Mouse (Mus musculus) regulatory T cell (primary cell): Measurements from ENCODE around the gene Lysmd3.
"Not testable (repeated sequence)": the region's sequence is repeated elsewhere in the genome, so short reads cannot be mapped to it uniquely, and the experiment has no call there.

ENCODE experiments used
- in situ Hi-C: fragments of 300-600 bp; cut with MboI, MseI; formaldehyde crosslinking; loops from one replicate; pipeline ENCODE4 v1.15.1; 2025; ENCODE audit warnings: high pct_unique_total_duplicates

Lysmd3 gene

DNA sequence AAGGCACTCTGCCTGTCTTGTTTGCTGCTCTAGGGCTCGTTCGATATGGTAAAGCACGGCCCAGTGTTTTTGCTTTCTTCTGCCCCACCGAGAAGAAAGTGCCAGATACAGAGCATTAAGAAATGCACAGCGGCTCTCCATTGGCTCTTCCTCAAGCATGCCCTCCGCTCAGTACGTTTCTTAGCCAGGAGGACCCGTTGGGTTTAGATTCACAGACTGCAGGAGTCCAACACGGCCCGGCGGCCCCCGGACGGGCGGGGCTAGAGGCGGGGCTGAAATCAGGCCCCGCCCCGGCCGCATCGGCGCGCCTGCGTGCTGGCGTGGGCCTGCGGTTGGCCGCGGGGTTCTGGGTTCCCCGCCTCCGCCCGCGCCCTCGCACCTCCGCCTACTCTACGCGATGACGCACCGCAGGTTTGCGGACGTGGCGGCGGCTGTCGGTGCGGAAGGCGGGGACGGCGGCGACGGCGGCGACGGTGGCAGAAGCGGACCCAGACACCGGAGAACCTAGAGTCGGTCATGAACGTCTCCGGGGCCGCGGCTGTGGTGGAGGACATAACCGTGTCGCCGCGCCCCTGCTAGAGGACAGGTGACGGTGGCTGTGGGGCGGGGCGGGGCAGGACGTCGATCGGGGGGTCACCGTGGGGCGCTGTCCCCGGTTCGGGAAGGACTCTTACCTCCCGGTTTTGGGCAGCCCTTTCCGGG is at the start of gene Lysmd3:
Gene Lysmd3, plus strand, starts transcription at position 313 of the 702 bp plus-strand sequence.
- in situ Hi-C loops = no loop called here

- in situ Hi-C loops = no loop called here
These were observed 47.1 kb upstream of the Lysmd3 start for GRCm38 (mm10) chr13:81610349-81610748.

DNA sequence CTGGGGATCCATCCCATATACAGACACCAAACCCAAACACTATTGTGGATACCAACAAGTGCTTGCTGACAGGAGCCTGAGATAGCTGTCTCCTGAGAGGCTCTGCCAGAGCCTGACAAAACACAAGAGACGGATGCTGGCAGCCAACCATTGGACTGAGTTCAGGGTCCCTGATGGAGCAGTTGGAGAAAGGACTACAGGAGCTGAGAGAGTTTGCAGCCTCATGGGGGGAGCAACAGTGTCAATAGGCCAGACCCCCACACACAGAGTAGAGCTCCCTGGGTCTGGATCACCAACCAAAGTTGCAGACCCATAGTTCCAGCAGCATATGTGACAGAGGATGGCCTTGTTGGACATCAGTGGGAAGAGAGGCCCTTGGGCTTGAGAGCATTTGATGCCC is 29.6 kb upstream of the Lysmd3 start:
- in situ Hi-C loops = not testable (repeated sequence)

GRCm38 (mm10) chr13:81628631-81629190 is 28.8 kb upstream of the Lysmd3 start:
- in situ Hi-C loops = no loop called here

DNA sequence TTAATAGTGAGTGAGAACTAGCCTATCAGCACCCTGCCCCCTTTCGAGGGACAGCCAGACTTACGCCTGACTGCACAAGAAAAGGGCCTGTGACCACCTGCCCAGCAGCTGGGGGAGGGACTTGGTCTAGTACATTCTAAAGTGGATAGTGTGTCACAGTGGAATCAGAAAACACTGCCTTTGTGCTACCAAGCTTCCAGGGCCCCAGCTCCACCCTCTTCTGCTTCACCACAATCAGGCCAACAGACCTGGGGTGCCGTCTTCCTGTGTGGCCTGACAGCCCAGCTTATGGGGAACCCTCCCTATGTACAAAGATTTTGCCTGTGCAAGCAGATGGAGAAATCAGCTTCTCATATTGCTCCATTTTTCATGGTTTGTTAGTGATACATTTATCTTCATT is 28.1 kb upstream of the Lysmd3 start:
- in situ Hi-C loops = no loop called here

GRCm38 (mm10) chr13:81630566-81630965 is 26.9 kb upstream of the Lysmd3 start:
- in situ Hi-C loops = loop anchor here (5.0 kb wide), 1 partner anchor 193 kb away; no protein-coding TSS in a partner anchor

- in situ Hi-C loops = loop anchor here (5.0 kb wide), 1 partner anchor 196 kb away; no protein-coding TSS in a partner anchor
These were observed 24.6 kb upstream of the Lysmd3 start, which contains the start of gene Adgrv1 for GRCm38 (mm10) chr13:81632720-81633415. Gene Adgrv1, minus strand, starts transcription at chr13:81633154.

DNA sequence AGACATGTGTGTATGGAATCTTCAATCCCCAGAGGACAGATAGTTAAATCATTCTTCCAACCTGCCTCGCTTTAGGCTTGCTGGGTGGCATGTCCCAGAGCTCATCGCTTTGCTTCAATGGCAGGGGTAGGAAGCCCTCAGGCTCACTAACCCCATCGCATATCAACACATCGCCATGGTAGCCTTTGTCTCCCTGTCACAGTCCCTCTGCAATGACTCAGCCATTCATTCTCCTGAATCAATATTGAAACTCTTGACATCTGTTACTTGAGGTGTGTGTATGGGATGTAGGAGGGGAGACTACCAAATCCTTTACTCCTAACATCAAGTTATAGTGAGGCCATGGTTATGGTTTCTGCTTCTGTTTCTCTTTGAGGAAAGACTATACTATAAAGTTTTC is 17.8 kb upstream of the Lysmd3 start:
- in situ Hi-C loops = no loop called here

DNA sequence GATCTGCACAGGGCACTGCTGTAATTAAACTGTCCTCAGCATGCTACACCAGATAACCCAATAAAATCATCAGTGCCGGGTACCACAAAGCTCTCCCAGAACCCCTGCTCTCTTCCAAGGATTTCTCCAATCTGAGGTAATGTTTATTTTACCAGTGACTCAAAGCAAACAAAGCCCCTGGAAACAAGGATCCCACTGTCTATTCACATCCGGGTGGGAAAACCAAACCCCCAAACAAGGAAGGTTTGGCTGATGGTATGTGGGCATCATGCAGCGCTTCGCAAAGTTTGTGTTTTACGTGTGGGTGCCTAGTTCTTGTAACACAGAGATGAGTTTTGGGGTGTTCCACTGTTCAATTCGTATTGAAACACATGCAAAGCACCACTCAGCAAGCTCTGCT is 16.6 kb upstream of the Lysmd3 start:
- in situ Hi-C loops = no loop called here

DNA sequence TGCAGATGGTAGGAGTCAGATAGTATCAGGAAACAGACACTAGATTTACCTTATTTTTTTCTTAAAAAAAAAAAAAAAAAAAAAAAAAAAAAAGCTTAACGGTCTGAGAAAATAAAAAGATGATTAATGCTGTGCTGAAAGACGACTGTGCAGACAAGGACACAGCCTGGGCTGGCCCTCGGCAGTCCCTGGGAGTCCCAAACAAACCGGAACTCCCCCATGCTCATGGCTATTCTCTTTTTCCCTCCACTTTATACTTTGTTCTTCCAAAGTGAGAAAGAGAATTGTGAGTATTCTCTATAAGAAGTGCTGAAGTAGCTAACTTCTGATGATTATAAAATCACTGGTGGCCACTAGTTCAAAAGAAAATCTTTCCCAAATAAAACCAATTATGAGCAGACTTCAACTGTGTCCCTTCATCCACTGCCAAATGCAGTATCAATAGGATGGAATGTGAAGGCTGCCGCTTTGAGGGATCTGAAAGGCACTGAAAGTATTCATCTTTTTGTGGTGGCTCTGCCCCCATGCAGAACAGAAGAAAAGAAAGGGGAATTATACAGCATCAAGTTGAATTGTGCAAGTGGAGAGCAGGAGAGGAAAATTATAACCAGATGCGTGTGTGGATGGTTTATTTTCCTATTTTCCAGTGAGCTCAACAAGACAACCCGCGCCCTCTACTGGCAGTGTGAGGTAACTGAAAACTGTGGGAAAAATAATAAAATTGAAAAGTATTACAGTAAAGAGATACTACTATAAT is 16.0 kb upstream of the Lysmd3 start:
- in situ Hi-C loops = no loop called here

GRCm38 (mm10) chr13:81642491-81643149 is 14.8 kb upstream of the Lysmd3 start:
- in situ Hi-C loops = no loop called here

DNA sequence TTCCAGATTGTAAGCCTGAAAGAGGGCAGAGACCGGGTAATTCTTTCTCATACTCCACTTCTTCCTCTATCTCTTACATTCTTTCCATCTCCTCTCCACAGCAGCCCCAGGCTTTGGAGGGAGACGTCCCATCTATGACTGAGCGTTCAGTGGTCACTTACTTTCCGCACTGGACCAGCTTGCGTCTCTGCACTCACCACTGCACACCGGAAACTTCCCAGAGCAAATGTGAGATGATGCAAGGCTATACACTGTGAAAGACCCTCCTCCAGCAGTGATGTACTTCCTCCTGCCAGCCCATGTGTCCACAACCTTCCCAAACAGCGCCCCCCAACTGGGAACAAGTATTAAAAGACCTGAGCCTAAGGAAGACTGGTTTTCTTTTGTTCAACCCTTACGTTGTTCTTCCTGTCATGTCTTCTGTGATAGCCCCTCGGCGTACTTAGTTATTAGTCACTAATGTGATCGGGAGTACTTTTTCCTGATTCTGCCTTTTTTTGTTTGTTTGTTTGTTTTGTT is 13.4 kb upstream of the Lysmd3 start:
- in situ Hi-C loops = no loop called here

- in situ Hi-C loops = no loop called here
These were observed 11.1 kb upstream of the Lysmd3 start for GRCm38 (mm10) chr13:81646348-81646747.

DNA sequence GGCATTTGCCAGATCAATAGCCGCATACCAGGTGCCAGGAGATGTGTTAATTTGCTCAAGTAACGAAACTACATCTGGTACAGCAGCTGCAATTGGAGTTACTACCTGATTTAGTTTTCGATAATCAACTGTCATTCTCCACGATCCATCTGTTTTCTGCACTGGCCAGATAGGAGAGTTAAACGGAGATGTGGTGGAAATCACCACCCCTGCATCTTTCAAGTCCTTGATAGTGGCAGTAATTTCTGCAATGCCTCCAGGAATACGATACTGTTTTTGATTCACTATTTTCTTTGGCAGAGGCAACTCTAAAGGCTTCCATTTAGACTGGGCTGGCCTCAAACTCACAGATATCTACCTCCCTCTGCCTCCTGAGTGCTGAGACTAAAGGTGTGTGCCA is 7.1 kb upstream of the Lysmd3 start:
- in situ Hi-C loops = not testable (repeated sequence)

GRCm38 (mm10) chr13:81656091-81656850 is 1.2 kb upstream of the Lysmd3 start:
- in situ Hi-C loops = no loop called here

DNA sequence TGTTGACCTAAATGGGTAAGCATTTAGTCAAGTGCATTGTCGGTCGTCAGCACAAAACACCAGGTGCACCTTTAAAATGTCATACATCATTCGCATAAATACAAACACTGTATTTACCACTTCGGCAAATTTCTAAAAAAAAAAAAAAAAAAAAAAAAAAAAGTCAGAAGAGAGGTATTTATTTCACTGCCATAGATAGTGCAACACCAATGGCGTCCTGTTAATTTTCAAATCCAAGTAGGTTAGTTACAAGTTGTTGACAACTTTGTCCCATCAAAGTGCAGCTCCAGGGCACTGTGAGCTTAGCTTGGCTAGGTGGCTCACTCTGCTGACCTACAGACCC is 484 bp upstream of the Lysmd3 start:
- in situ Hi-C loops = no loop called here

DNA sequence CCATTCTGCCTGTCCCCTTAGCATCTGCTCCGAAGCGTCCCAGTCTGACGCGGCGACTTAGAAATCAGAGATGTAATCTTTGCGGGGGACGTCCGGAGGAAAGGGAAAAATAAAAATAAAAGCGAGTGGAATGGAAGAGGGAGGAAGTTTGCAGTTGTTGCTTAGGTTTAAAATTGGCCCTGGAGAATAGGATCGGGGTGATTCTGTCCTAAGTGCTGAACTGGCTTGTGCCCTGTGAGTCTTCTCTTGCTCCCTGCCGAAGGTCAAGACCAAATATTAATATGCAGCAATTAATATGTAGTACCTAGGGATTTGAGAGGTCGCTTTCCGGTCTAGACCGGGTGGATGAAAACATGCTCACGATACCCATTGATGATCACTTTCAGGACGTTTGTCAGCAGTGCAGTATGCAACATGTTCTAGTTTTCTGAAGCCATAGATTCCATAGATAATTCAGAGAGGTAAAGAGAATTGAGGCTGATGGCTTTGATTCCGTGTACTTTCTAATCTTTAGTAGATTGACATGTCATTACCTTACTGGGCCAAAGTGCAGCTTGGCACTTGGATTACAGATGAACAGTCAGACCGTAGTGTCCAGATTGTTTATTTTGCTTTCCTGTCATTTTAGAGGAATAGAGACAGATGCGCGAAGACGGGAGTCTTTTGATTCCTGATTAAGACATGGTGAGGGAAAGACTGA is 740 bp downstream of the Lysmd3 start:
- in situ Hi-C loops = no loop called here

GRCm38 (mm10) chr13:81663566-81664330 is 6.3 kb downstream of the Lysmd3 start:
- in situ Hi-C loops = no loop called here

GRCm38 (mm10) chr13:81664331-81664698 is 6.9 kb downstream of the Lysmd3 start:
- in situ Hi-C loops = no loop called here
